Mouse (Mus musculus): ENCODE results near the gene Ptprb.

DNA sequence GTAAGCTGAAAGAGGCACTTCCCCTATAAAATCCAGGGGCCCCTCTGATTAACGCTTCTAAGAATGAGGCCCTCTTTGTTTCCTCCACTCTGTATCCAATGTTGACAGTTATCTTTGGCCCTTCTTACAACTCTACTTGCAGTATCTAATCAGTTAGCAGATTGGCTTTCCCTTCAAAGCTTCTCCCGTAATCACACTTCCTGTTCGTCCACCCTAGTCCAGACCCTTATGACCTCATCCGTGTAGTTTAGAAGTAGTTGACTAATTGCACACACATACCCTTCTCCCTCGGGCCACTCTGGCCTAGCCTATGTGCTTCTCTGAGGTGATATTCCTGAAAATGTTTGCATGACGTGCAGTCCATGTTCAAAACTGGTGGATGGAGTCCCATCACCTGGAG, 21.4 kb upstream of the Ptprb start:
- no peak for TF ChIP-seq CTCF (IDR thresholded peaks at IDR 0.05; ENCODE audit: control insufficient read depth, insufficient read depth, low read length)
- no peak for TF ChIP-seq POLR2A (IDR thresholded peaks at IDR 0.05; ENCODE audit: borderline replicate concordance, control insufficient read depth, low read depth, low read length)
